Mouse (Mus musculus): Measurements from ENCODE around the gene Ikzf5.

- TF ChIP-seq POLR2A (IDR thresholded peaks at IDR 0.05; ENCODE audit: low read depth, low read length) (no peak), CTCF (IDR thresholded peaks at IDR 0.05; ENCODE audit: borderline replicate concordance, insufficient read depth, low read length) (no peak)
Measured at GRCm38 (mm10) chr7:131356105-131356504, 54.2 kb downstream of the Ikzf5 start.

Measured in embryonic fibroblast, embryonic 13.5 days (primary cell).